Mouse (Mus musculus): ENCODE measurements at regions not wholly inside any gene's neighbourhood (a gene's known extent, or its start where the extent isn't known, plus 50 kb on each side); places are given as distances from the start of the nearest gene placed in this dataset.

DNA sequence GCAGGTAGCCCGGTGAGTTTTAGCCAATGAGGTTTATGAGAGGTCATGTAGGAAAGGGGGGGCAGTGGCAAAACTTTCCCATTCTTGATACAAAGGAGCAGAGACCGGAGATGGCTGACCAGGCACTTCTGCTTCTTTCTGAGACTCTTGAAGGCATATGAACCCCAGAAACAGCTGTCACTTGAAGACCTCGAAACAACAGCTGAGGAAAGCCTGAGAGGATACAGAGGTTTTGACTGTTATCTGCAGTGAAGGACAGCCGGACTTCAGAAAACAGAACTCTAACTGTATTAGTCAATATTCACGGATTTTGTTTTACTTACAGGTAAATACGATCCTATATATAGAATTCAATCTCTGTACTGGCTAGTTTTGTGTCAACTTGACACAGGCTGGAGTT is 50.0 kb upstream of the Tiparp start:
- DNase-seq (ENCODE audit: low spot score in 2 of 2) = no peak

DNA sequence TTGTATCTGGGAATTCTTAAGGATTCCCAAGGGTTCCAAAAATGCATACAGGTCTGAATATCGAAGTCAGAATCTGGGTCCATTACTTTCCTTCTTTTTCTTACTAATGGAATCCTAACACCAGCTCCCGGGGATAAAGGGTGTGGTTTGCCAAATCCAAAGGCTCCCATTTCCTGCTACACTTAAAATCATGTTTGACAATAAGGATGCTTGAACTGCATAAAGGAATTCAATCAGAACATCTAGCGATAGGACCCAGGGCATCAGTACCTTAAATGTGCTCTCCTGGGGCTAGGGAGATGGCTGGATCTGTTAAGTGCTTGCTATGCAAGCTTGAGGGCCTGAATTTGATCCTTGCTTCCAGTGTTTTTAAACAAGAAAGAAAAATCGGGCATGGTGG is 51.1 kb upstream of the Tiparp start:
- DNase-seq (ENCODE audit: low spot score in 2 of 2) = no peak

DNA sequence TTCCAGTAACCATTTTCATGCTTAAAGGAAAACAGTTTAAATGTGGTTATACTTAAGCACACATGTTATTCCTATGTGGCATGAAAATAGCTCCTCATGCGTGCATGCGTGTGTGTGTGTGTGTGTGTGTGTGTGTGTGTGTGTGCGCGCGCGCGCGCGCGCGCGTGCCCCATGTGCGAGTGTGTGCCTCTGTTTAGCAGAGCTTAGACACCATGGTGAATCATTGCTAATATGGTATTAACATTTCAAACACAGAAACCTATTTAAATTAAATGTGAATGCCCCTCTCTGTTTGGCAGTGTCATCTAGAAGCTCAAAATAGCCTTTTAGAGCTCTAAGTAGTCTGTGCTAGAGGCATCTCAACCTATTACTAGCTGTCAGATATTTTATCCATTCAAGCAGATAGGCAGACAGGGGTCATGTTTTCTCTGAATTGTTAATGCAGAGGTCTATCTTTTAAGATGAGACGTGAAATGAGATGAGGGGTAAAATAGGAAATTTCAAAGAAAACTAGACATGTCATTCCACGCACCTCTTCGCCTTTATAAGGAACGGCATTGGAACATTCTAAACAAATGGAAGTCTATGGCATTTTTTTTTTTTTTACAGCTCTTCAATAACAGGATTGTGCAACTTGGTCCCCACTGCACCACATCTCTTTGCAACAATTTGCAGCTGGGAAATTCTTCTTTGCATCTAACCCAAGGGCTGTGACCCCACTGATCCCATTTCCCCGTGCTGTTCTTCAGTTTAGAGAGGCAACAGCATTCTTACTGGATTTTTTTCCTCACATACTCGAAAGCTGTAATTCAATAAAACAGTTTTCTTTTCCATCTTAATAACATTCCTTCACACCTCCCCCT is 51.9 kb upstream of the Tiparp start:
- no peak for DNase-seq (ENCODE audit: low spot score in 2 of 2)

DNA sequence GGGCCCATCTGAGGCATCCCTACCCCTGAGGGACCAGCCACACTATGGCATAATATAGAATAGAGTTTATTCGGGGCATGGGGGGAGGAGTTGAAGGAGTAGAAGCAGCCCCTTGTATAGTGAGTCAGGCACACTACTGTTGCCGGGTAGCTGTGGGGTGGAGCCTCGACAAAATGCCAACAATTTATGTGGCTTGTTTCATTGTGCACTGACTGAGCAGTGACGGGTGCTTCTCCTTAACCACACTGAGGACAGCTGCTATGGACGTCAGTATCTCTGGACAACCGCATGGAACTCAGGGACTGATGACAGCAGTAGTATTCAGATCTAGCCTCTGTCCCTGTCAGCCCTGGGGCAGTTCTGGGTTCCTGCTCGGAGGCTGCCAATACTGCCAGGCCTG is 53.6 kb upstream of the Tiparp start:
- no peak for DNase-seq (ENCODE audit: low spot score in 2 of 2)

DNA sequence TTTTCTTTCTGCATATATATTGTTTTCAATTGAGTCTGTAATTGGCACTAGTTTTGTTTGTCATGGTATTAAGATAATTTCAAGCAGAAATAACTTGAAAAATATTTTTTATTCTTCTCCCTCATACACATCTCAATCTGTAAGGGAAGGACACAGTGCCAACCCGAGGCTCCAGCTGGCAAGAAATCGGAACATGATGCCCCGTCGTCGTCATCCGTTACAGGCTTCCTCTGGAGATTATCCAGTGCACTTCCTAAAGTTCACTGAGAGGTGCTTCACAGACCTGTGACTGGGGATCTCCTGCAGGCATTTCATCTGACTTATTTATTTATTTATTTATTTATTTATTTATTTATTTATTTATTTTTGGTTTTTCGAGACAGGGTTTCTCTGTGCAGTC is 56.4 kb upstream of the Tiparp start:
- DNase-seq (ENCODE audit: low spot score in 2 of 2) = peak in 1 of 2 experiments; percentile 37

DNA sequence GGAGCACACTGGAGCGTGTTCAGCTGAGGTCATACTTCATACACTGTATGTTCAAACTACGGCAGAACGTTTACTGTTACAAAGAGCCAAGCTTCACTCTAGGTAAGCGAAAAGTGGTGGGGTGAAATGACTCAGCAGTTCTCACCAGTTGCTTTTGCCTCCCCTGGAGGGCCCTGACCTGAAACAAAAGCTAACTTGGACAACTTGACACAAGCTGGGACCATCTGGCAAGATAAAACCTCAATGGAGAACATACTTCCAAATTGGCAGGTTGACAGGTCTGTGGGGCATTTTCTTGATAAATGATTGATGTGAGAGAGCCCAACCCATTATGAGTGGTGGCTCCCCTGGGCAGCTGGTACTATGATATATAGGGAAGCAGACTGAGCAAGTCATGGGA is 59.0 kb upstream of the Tiparp start:
- no peak for DNase-seq (ENCODE audit: low spot score in 2 of 2)

DNA sequence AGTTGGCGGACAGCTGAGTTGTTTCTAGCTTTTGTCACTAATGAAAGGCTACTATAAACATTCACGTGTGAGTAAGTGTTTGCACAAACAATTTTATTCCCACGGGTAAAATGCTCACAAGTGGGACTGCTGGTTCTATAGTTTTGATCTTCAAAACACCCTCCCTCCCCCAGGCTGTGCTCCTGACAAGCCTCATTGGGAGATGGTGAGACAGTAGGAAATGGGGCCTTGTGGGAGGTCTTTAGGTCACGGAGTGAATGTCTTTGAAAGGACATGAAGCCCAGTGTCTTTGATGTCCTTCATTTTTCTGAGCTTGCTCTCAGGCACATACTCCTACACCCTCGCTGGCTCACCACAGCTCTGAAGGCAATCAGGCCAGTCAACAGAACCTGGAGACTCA is 63.4 kb upstream of the Tiparp start:
- DNase-seq (ENCODE audit: low spot score in 2 of 2) = no peak

DNA sequence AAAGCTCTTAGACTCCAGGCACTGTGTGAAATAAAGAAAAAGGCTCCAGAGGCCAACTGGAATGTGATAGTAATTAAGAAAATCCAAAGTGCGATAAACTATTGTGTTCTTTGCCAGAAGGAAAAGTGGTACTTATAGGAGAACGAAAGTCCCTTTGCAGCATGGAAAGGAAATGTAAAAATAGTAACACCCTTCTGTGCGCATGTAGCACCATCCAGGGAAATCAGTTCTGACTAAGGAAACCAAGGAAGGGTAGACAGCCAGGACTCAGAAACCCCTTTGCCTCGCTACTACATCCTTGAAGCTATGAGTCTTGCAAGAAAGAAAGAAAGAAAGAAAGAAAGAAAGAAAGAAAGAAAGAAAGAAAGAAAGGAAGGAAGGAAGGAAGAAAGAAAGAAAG is 67.3 kb upstream of the Tiparp start:
- DNase-seq (ENCODE audit: low spot score in 2 of 2) = no peak

DNA sequence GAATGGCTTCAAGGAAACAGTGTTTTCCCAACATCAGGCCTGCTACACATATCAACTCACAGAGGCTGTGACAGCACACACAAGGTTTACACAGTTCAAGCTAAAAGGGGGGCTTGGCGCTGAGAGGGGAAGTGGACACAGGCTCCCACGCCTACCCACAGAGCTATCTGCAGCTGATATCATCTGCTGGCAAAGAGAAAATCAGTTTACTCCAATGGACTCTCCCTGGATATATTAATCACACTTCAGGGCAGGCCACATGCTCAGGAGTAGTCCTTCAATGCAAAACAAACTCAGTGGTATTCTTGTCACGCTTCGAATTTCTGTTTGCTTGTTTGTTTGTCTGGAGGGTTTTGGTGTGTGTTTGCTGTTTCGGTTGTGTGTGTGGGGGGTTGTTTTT is 67.3 kb upstream of the Ssr3 start:
- no peak for DNase-seq (ENCODE audit: low spot score in 2 of 2)

DNA sequence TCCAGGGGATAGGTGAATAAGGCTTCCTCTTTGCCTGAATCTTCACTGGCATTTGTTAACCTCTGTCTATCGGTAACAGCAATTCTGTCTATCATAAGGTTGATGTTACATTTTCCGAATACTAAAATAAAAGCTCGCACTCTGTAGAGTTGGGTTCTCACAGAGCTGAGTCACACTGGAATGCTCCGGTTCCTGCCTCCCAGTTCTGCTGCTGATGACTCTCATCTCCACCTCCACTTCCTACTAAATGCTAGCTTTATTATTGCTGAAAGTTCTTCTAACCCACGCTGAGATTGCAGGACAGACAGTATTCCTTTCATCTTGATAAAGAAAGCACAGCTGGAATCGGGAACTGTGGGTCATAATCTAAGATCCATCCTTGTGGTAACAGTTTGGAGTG is 65.5 kb upstream of the Ssr3 start:
- DNase-seq (ENCODE audit: low spot score in 2 of 2) = no peak

DNA sequence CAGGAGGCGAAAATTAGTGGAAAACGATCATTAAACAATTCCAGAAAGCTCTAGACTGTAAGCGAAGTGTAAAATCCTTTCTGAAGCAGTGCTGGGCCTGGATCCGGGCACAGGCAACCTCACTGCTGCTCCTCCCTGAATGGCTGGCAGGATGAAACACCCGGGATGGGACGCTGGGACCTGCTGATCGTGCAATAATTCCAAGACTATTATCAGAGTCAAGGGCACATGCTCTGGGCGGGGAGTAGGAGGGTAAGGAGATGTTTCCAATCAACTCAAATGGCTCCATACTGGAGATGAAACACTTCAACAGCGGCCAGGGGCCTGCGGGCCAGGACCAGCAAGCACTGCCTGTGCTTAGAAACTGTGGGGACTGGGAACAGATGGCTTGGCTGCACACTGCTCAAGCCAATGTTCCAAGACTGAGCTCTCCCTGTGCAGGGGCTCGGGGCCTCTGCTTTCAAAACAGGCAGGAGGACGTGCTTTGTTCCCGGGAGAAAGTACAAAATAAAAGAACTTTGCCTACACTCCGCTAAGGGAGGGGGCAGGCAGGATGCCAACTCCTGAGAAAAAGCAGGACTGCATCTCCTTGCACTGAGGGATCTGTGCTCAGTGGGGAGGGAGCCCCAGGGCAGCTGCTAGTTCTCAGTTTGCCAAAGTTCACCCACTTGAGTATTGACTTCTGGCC is 63.3 kb upstream of the Ssr3 start:
- DNase-seq (ENCODE audit: low spot score in 2 of 2) = peak; percentile 63 to 77

DNA sequence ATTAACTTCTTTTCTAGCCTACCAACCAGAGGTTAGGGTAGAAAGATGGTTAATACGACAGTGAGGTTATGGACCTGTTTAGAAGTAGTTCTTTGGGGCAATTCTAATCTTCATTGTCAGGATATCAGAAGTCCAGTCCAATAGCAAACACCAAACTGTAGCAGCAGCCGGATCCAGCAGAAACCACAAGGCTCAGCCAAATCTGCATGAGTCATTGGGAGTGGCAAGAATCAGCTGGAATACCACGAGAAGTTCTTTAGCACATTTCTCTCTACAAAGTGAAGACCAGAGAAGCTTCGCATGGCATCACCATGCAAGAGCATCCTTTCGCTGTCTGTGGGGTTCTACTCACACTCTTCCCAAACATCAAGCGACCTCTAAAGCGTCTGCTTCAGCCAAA is 61.9 kb upstream of the Ssr3 start:
- DNase-seq (ENCODE audit: low spot score in 2 of 2) = no peak

DNA sequence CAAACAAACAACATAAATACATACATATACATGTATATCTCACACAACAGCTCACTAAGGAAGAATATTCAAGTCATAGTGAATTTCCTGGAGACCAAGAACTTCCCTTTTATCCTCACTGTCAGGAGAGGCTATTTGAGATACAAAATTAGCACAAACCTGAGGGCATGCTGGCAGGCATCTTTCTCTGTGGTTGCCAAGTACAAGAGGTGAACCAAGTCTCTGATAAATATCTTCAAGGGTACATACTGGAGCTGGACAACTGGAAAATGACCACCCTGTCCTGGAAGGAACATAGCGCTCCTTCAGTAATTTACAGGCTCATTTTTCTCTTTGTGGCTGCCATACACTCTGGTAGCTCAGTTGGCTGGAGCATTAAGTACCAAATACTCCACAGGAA is 56.8 kb upstream of the Ssr3 start:
- no peak for DNase-seq (ENCODE audit: low spot score in 2 of 2)

DNA sequence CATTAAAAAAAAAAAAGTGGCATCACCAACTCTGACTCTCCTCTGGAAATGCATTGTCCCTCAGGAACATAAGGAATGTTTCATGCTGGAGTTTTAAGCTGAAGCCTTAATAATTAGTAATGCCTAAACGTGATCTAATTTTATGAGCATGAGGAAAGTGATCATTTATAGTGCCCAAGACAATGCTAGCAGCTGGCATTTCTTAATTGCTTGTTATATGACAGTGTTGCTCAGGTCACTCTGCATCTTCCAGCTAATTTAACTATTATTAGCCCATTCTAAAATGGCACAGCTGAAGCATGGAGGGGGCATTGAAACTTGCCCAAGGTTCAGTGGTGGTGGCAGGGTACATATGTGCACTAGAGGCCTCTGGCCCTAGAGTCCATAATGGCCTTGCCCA is 51.3 kb upstream of the Ssr3 start:
- DNase-seq (ENCODE audit: low spot score in 2 of 2) = no peak

DNA sequence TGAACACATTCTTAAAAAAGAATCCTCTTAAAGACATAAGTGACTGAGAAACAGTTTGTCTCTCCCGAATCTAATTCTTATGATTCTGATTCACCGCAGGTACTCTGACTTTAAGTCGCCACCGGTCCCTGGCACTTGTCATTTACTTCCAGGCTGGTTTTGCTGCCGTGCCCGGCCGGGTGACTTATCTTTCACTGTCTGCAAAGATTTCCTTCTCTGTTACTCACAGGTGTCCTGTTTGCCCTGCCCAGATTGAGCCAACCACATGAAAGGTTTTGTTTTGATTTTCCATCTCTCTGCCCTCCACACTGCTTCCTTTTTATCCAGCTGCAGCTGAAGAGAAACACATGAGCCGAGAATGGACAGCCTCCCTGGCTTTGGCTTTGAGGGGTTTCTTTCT is 50.5 kb upstream of the Ssr3 start:
- no peak for DNase-seq (ENCODE audit: low spot score in 2 of 2)

DNA sequence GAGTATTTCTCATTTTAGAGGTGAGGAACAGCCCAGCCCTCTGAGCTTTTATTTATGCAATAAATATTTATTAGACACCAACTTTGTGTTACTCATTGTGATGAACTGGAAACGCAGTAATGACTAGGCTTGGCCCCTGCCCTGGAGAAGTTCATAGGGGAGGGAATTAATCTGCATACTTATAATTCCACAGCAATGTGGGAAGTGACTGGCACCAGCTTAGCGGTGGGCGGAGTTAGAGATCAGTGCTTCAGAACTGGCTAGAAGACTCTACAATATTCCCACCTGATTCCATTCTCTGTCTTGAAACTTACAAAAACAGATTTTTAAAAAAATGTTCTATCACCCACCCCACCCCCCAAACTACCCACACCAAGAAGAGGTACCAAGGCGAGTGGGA is 49.8 kb upstream of the Ssr3 start:
- peak; percentile 15 to 23 for DNase-seq (ENCODE audit: low spot score in 2 of 2)
